Mouse (Mus musculus) midbrain, embryonic 16.5 days (tissue): ENCODE results near the gene Wdr45. TPM values are rescaled to one million over a fixed set of nuclear protein-coding genes. Genes with fewer than 3 reads are reported as not detected.

Experiments
- ATAC-seq: fragments of 200-750 bp; cut with Nextera tagmentation; 2 replicates; pipeline ENCODE4 v1.8.0; 2017; ENCODE audit warnings: moderate TSS enrichment
- H3K27ac ChIP-seq: fragments of 300-500 bp; sonication (generic); 2 replicates; pipeline ENCODE4 v1.5.1; 2014; ENCODE audit warnings: mild to moderate bottlenecking, low read length, mixed read lengths
- H3K27me3 ChIP-seq: fragments of 300-500 bp; sonication (generic); 2 replicates; pipeline ENCODE4 v1.6.1; 2014; ENCODE audit warnings: low read depth, low read length, mixed read lengths; ENCODE audit not compliant: control insufficient read depth, insufficient read depth
- H3K36me3 ChIP-seq: fragments of 300-500 bp; sonication (generic); 2 replicates; pipeline ENCODE4 v1.6.1; 2014; ENCODE audit warnings: mild to moderate bottlenecking, low read length, moderate library complexity, mixed read lengths; ENCODE audit not compliant: control insufficient read depth, insufficient read depth
- H3K4me1 ChIP-seq: fragments of 300-500 bp; sonication (generic); 2 replicates; pipeline ENCODE4 v1.6.1; 2014; ENCODE audit warnings: mild to moderate bottlenecking, low read length, mixed read lengths; ENCODE audit not compliant: control insufficient read depth, insufficient read depth
- H3K4me2 ChIP-seq: fragments of 300-500 bp; sonication (generic); 2 replicates; pipeline ENCODE4 v1.6.1; 2014; ENCODE audit warnings: mild to moderate bottlenecking, low read length, mixed read lengths
- H3K4me3 ChIP-seq: fragments of 300-500 bp; sonication (generic); 2 replicates; pipeline ENCODE4 v1.5.1; 2014; ENCODE audit warnings: low read depth, mild to moderate bottlenecking, low read length, moderate library complexity, mixed read lengths
- H3K9ac ChIP-seq: fragments of 300-500 bp; sonication (generic); 2 replicates; pipeline ENCODE4 v1.6.1; 2014; ENCODE audit warnings: low read depth, low read length, mixed read lengths
- H3K9me3 ChIP-seq: fragments of 300-500 bp; sonication (generic); replicated peaks from 2 replicates; pipeline ENCODE4 v1.6.1; 2014; ENCODE audit warnings: mild to moderate bottlenecking, low read length, mixed read lengths; ENCODE audit not compliant: control insufficient read depth, poor library complexity, severe bottlenecking
- WGBS: fragments of 180-500 bp; shearing (Covaris S2); extraction: QIAGEN DNeasy Blood & Tissue Kit; methylation state at CpG from one replicate; pipeline ENCODE4 v1.1.7; 2014; 5-methylcytosine and 5-hydroxymethylcytosine counted together
- polyA plus RNA-seq: library from polyadenylated mRNA; unstranded; fragments of >200 nt; fragmentation: Nextera tagmentation; extraction: Ambion mirVana; gene quantifications from 2 replicates; pipeline ENCODE4 v1.2.1, GENCODE M21; 2015

The Wdr45 gene
- polyA plus RNA-seq, 1 experiment from 2014 or later: 30.8 TPM

GRCm38 (mm10) chrX:7765764-7766163 is 51.6 kb downstream of the Wdr45 start:
- peak overlapping the region; percentile 46 for H3K9ac ChIP-seq

DNA sequence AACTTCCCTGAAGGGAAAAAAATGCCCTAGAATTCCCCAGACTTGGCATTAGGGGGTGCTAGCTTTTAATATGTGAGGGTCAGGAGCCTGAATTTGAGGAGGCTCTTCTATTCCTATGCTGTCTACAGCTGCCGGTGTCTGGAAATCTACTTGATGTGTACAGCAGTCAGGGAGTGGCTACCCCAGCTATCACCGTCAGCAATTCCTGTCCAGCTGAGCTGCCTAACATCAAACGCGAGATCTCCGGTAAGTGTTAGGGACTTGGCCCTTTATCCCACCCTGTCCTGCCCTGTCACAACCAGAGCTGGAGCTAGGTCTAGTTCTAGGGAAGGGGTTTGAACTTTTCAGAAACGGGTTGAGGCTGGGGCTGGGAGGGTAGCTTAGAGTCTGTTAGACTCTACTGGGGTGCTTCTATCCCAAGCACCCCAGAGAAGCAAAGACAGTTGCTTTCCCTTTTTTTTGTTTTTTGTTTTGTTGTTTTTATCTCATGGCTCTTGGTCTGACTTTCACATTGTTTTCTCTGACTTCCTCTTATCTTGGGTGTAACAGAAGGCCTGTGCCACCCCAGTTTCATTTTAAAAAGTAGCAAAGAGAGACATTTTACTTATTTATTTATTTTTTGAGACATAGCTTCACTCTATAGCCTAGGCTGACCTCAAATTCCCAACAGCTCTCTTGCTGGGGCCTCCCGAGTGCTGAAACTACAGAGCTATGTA is 55.3 kb downstream of the Wdr45 start:
- 90% methylated on average over 7 of the region's 7 CpGs for WGBS
- Histone ChIP-seq H3K36me3 (peaks cover 6% of the 10 kb centered on the region; the same call in 1 of the 2 replicates), H3K9ac (no peak overlapping the region)

More at GRCm38 (mm10) chrX:7765764-7766163, 51.6 kb downstream of the Wdr45 start:
- Histone ChIP-seq H3K4me2 (peak overlapping the region; percentile 69), H3K27me3 (no peaks in the 10 kb centered on the region), H3K36me3 (peaks cover 2% of the 10 kb centered on the region; the same call in 1 of the 2 replicates), H3K9me3 (no peaks in the 10 kb centered on the region), H3K4me3 (peak overlapping the region; percentile 59), H3K4me1 (peaks cover 22% of the 10 kb centered on the region), H3K27ac (no peak overlapping the region)
- ATAC-seq: 0 out of 2 replicates have a peak, but pooled peaks have one; percentile 26
- WGBS: 11% methylated on average over 11 of the region's 11 CpGs

GRCm38 (mm10) chrX:7772766-7773165 is 58.6 kb downstream of the Wdr45 start:
- ATAC-seq: no peak
- H3K4me3 ChIP-seq: no peak overlapping the region
- 58% methylated on average over 2 of the region's 2 CpGs for WGBS
- no peaks in the 10 kb centered on the region for H3K9me3 ChIP-seq
- no peak overlapping the region for H3K9ac ChIP-seq
- no peak overlapping the region for H3K4me2 ChIP-seq
- H3K36me3 ChIP-seq: peaks cover 6% of the 10 kb centered on the region; the same call in 1 of the 2 replicates
- no peaks in the 10 kb centered on the region for H3K4me1 ChIP-seq
- H3K27me3 ChIP-seq: no peaks in the 10 kb centered on the region
- no peak overlapping the region for H3K27ac ChIP-seq

More for the DNA sequence above, 55.3 kb downstream of the Wdr45 start:
- Histone ChIP-seq H3K4me1 (peaks cover 13% of the 10 kb centered on the region), H3K27me3 (no peaks in the 10 kb centered on the region), H3K4me2 (no peak overlapping the region), H3K27ac (no peak overlapping the region), H3K9me3 (no peaks in the 10 kb centered on the region), H3K4me3 (no peak overlapping the region)
- no peak for ATAC-seq

DNA sequence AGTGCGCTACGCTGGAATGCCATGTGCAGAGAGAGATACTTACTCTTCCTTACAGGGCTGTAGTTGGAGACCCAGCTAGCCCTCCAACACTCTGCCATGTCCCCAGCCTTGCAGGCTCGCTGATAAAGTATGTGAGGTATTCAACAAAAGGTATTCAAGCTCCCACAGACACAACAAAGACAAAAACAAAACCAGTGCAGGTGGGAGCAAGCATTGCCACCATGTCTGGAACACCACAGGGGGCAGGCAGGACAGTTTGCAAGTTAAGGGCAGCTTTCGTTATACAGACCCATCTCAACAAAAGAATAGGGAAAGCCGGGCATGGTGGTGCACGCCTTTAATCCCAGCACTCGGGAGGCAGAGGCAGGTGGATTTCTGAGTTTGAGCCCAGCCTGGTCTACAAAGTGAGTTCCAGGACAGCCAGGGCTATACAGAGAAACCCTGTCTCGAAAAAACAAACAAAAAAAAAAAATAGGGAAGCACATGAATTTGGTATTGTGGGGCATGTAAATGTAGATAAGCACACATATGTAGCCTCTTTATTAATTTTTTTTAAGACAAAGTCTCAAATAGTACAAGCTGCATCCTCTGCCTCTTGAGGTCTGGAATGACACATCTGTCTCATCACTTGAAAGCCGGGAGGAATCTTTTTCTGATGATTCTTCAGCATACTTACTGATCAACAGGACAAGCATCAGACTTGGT is 61.5 kb downstream of the Wdr45 start:
- no peak for ATAC-seq
- no peak overlapping the region for H3K4me2 ChIP-seq
- no peak overlapping the region for H3K4me3 ChIP-seq
- WGBS: 71% methylated on average over 9 of the region's 9 CpGs
- no peak overlapping the region for H3K27ac ChIP-seq
- H3K36me3 ChIP-seq: peaks cover 5% of the 10 kb centered on the region; the same call in 1 of the 2 replicates
- no peaks in the 10 kb centered on the region for H3K9me3 ChIP-seq
- H3K9ac ChIP-seq: no peak overlapping the region
- H3K27me3 ChIP-seq: no peaks in the 10 kb centered on the region
- H3K4me1 ChIP-seq: no peaks in the 10 kb centered on the region

DNA sequence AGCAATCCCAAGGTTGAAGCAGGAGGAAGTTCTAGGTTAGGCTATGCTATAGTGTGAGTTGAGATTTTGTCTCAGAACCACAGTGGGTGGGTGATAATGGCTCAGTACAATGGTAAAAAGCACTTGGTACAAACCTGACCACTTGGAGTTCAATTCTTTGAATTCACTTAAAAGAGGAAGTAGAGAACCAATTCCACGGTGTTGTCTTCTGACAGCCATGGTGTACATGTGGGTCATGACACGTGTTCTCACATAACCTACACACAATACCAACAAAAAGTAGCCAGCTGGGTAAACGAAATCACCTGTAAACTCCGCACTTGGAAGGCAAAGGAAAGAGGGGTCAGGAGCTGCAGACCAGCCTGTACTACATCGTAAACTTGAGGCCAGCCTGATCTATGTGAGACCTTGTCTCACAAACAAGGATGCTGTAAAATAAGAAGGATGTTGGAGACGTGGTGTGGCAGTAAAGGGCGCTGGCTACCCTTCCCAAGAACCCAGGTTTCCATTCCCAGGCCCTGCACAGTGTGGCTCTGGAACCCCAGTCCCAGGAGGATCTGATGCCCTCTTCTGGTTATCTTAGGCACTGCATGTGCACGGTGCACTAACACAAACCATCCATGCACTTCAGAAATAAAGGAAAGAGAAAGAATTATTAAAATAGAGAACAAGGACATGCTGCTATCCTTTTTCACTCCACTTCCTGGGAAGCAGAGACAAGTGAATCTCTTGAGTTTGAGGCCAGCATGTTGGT is 62.4 kb downstream of the Wdr45 start:
- H3K4me3 ChIP-seq: no peak overlapping the region
- H3K9me3 ChIP-seq: no peaks in the 10 kb centered on the region
- H3K27ac ChIP-seq: no peak overlapping the region
- no peak overlapping the region for H3K9ac ChIP-seq
- WGBS: 50% methylated on average over 8 of the region's 8 CpGs
- peak; percentile 70; the same call in 1 of the 2 replicates for ATAC-seq
- no peaks in the 10 kb centered on the region for H3K27me3 ChIP-seq
- H3K4me2 ChIP-seq: no peak overlapping the region
- no peaks in the 10 kb centered on the region for H3K4me1 ChIP-seq
- H3K36me3 ChIP-seq: 0 out of 2 replicates have a peak, but pooled peaks cover 3% of the 10 kb centered on the region

Other genes starting within 250 kb of the Wdr45 start
- gene Foxp3, start 140.7 kb upstream of the Wdr45 start, polyA plus RNA-seq: 0.15 TPM in 1 of 2 replicates, not detected in the other
- gene Ppp1r3f, start 140.1 kb upstream of the Wdr45 start, polyA plus RNA-seq: 7.6 and 7.8 TPM in 2 replicates
- gene Ccdc22, start 108.8 kb upstream of the Wdr45 start, polyA plus RNA-seq: 29.8 and 30.9 TPM in 2 replicates
- 0.22 and 0.49 TPM in 2 replicates for gene Cacna1f, start 107.2 kb upstream of the Wdr45 start, polyA plus RNA-seq
- gene Syp, start 75.9 kb upstream of the Wdr45 start, polyA plus RNA-seq: 197 and 246 TPM in 2 replicates
- gene Prickle3, start 57.1 kb upstream of the Wdr45 start, polyA plus RNA-seq: 1.5 and 1.9 TPM in 2 replicates
- gene Plp2, start 42.9 kb upstream of the Wdr45 start, polyA plus RNA-seq: 13.9 and 18.3 TPM in 2 replicates
- 0.10 and 0.13 TPM in 2 replicates for gene Magix, start 33.1 kb upstream of the Wdr45 start, polyA plus RNA-seq
- 49.0 and 49.9 TPM in 2 replicates for gene Gpkow, start 17.2 kb upstream of the Wdr45 start, polyA plus RNA-seq
- gene Gm45208, start 7.9 kb downstream of the Wdr45 start, polyA plus RNA-seq: not detected in 2 replicates
- 132 and 139 TPM in 2 replicates for gene Praf2, start 14.1 kb downstream of the Wdr45 start, polyA plus RNA-seq
- 71.6 and 76.4 TPM in 2 replicates for gene Ccdc120, start 36.6 kb downstream of the Wdr45 start, polyA plus RNA-seq
- gene Tfe3, start 48.2 kb downstream of the Wdr45 start, polyA plus RNA-seq: 19.0 and 23.3 TPM in 2 replicates
- gene Gripap1, start 75.4 kb downstream of the Wdr45 start, polyA plus RNA-seq: 73.1 and 73.9 TPM in 2 replicates
- 3.3 and 3.8 TPM in 2 replicates for gene Kcnd1, start 108.0 kb downstream of the Wdr45 start, polyA plus RNA-seq
- gene Otud5, start 127.0 kb downstream of the Wdr45 start, polyA plus RNA-seq: 41.8 and 42.0 TPM in 2 replicates
- 23.6 and 27.2 TPM in 2 replicates for gene Pim2, start 163.9 kb downstream of the Wdr45 start, polyA plus RNA-seq
- gene Slc35a2, start 169.7 kb downstream of the Wdr45 start, polyA plus RNA-seq: 44.9 and 45.2 TPM in 2 replicates
- 228 and 250 TPM in 2 replicates for gene Pqbp1, start 184.9 kb downstream of the Wdr45 start, polyA plus RNA-seq
- gene Timm17b, start 185.0 kb downstream of the Wdr45 start, polyA plus RNA-seq: 166 and 167 TPM in 2 replicates
- not detected in 2 replicates for gene Gm10491, start 193.5 kb downstream of the Wdr45 start, polyA plus RNA-seq
- gene Gm10490, start 195.2 kb downstream of the Wdr45 start, polyA plus RNA-seq: not detected in 2 replicates
- gene Pcsk1n, start 205.5 kb downstream of the Wdr45 start, polyA plus RNA-seq: 288 and 302 TPM in 2 replicates
- gene Eras, start 214.3 kb downstream of the Wdr45 start, polyA plus RNA-seq: not detected in 2 replicates
- 75.6 and 77.9 TPM in 2 replicates for gene Hdac6, start 233.6 kb downstream of the Wdr45 start, polyA plus RNA-seq